Mouse (Mus musculus): ENCODE results near the gene Crhr1.
"Not testable (repeated sequence)": the region's sequence is repeated elsewhere in the genome, so short reads cannot be mapped to it uniquely, and the experiment has no call there.

The Crhr1 gene

DNA sequence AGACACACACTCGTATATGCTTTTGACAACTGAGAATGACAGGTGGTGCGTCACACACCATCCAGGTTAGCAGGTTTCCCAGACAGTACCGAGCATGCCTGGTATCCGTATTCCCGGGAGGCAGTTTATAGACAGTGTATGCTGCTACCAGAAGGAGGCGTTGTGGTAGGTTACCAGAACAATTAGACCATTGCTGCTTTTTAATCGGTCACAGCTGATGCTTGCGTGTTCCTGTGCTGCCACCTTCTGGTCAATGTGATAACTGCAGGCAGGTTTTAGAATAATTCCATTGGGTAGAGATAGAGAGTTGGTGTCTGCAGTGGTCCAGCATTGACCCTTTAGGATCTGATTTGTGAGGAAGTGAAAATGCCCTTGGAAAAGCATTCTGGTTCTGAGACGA is 63.1 kb downstream of the Crhr1 start:
- peak; percentile 64 to 66 for DNase-seq (ENCODE audit: low spot score in 2 of 2)

GRCm38 (mm10) chr11:104197861-104198260 is 65.2 kb downstream of the Crhr1 start:
- no peak for DNase-seq (ENCODE audit: low spot score in 2 of 2)

DNA sequence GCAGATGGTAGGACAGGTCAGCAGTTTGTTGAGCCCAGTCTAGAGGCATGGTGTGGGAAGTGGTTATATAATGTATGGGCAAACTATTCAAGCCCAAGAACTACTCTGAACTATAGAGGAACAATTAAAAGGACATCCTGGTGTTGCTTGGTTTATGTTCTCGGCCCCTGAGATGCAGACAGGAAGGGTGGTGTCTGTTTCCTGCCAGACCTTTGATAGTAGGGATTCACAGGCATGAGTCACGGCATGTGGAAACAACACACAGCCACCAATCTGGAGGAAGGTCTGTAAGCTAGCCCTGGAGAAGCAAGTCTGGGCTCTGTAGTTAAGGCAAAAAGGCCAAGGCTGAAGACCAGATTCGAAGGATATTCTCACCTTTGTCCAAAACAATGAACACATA is 70.6 kb downstream of the Crhr1 start:
- no peak for DNase-seq (ENCODE audit: low spot score in 2 of 2)

DNA sequence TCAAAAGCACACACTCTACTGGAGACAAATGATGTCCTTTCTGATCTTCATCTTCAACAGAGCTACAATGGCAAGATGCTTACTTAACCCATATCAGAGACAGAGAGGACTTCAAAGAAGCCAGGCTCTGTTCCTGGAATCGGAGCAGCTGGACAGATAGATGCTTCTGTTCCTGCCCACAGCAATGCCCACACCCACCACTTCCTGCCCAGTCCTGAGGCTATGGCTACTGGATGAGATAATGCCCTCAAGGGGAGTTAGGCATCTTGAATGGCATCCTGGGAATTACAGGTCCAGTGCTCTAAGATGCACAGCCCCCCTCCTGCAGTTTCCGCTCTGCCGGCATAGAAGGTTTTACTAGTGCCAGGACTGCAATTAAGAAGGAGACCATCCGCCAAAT is 73.9 kb downstream of the Crhr1 start:
- no peak for DNase-seq (ENCODE audit: low spot score in 2 of 2)

GRCm38 (mm10) chr11:104209041-104209440 is 76.4 kb downstream of the Crhr1 start:
- no peak for DNase-seq (ENCODE audit: low spot score in 2 of 2)

GRCm38 (mm10) chr11:104211251-104211650 is 78.6 kb downstream of the Crhr1 start:
- no peak for DNase-seq (ENCODE audit: low spot score in 2 of 2)

- not testable (repeated sequence) for DNase-seq (ENCODE audit: low spot score in 2 of 2)
Measured at GRCm38 (mm10) chr11:104214128-104214527, 81.5 kb downstream of the Crhr1 start.

GRCm38 (mm10) chr11:104218075-104218474 is 85.4 kb downstream of the Crhr1 start:
- no peak for DNase-seq (ENCODE audit: low spot score in 2 of 2)

DNA sequence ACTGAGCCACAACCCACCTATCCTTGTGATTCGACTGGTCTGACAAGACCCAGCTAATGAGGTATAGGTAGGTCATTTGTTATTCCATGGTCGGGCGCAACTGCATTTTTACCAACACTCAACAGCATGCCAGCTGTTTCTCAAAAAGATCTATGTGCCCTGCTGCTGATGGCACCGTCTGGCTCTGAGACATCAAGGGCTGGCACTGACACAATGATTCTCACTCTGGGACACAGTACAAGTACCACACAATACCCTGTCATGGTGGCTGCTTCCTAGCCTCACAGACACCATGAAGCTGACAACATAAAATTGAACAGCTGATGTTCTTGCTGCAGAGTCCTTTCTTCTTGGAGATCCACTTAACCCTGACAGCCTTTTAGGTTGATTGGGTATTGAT is 87.6 kb downstream of the Crhr1 start:
- no peak for DNase-seq (ENCODE audit: low spot score in 2 of 2)

GRCm38 (mm10) chr11:104221751-104222150 is 89.1 kb downstream of the Crhr1 start:
- no peak for DNase-seq (ENCODE audit: low spot score in 2 of 2)

- no peak for DNase-seq (ENCODE audit: low spot score in 2 of 2)
Measured at GRCm38 (mm10) chr11:104223301-104223700, 90.6 kb downstream of the Crhr1 start.

Data from urinary bladder, postnatal 36 days (tissue).